Mouse (Mus musculus) small intestine, adult 2 months (tissue): ENCODE measurements at regions not wholly inside any gene's neighbourhood (a gene's known extent, or its start where the extent isn't known, plus 50 kb on each side); places are given as distances from the start of the nearest gene placed in this dataset.

Source experiments
- CTCF ChIP-seq: fragments of 200-500 bp; IDR thresholded peaks from 2 replicates; pipeline ENCODE4 v1.5.1; 2012; ENCODE audit warnings: low read depth, mild to moderate bottlenecking, control low read depth, inconsistent platforms, low read length, moderate library complexity, mixed read lengths; ENCODE audit not compliant: insufficient replicate concordance, insufficient read length; ENCODE audit errors: extremely low read depth
- POLR2A ChIP-seq: fragments of 200-500 bp; IDR thresholded peaks from 2 replicates; pipeline ENCODE4 v1.6.1; 2012; ENCODE audit warnings: low read depth, mild to moderate bottlenecking, control low read depth, inconsistent platforms, low read length, moderate library complexity

DNA sequence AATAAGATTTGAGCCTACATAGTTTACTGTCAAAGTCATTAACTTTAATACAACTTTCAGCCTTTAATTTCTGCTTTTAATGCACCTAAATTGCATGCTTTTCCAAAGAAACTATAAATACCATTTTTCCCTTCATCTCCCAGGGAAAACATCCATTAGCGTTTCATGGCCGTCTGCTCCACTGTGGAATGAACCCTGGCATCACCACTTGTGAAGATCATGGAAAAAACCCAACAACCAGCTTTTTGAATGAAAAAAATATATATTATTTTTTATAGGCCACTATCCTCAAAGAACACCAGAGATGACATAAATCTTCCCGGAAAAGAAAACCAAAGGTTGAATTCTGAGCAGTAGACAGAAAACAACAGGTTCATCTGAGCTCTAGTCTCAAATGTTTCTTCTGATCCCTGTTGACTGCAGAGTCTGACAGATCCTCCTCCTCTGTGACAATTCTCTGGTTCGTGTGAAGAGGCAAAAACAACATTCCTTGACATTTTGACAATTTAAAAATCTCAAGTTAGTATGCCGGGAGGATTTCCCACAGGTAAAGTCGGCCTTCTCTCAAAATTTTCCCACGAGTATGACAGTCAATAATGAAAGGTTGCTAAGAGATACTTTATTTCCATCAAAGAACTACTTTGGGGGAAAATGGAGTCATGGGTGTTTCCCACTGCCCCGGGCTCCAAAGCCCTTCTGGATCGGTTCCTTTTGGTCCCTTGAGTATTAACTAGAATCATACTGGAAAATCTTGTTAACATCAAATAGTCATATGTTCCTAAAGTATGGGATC is 119.7 kb upstream of the Cpm start:
- TF ChIP-seq CTCF (no peak), POLR2A (no peak)
